Mouse (Mus musculus): ENCODE measurements at regions not wholly inside any gene's neighbourhood (a gene's known extent, or its start where the extent isn't known, plus 50 kb on each side); places are given as distances from the start of the nearest gene placed in this dataset.

- TF ChIP-seq EP300 (IDR thresholded peaks at IDR 0.05; ENCODE audit: insufficient read depth, low read depth, low read length) (no peak), POLR2A (IDR thresholded peaks at IDR 0.05; ENCODE audit: insufficient read depth, low read length) (no peak), CTCF (IDR thresholded peaks at IDR 0.05; ENCODE audit: low read depth, low read length) (no peak)
Observed at GRCm38 (mm10) chr10:26178356-26178755, 51.2 kb upstream of the Samd3 start.

More at GRCm38 (mm10) chr10:26178356-26178755, 51.2 kb upstream of the Samd3 start:
- Histone ChIP-seq H3K9ac (ENCODE audit: low read depth, poor library complexity, severe bottlenecking) (no peak overlapping the region), H3K27ac (ENCODE audit: insufficient read depth, low read length) (no peak overlapping the region), H3K9me3 (replicated peaks; ENCODE audit: control insufficient read depth, insufficient read depth, low read length, poor library complexity, severe bottlenecking) (no peaks in the 10 kb centered on the region), H3K4me1 (ENCODE audit: control insufficient read depth, insufficient read depth, low read length) (no peaks in the 10 kb centered on the region), H3K4me3 (ENCODE audit: low read depth, low read length) (no peak overlapping the region), H3K36me3 (ENCODE audit: control insufficient read depth, insufficient read depth, low read length, poor library complexity, severe bottlenecking) (no peaks in the 10 kb centered on the region), H3K27me3 (ENCODE audit: control insufficient read depth, insufficient read depth, low read length, poor library complexity, severe bottlenecking) (peaks cover 1% of the 10 kb centered on the region; the same call in 1 of the 2 replicates)
